17 mouse cellular contexts compared by ENCODE assay signal in genomic region chr10:50169116-50169515, GRCm38 (mm10).
DNase-seq lines count a peak whose midpoint lies in the region; ATAC-seq and TF ChIP-seq lines count a peak whose summit lies in the region.
"Had no signal": no experiment of that assay in that cellular context is flagged by ENCODE, and none has a peak within 500 bp of the region (broad histone marks: within the 10 kb centered on the region; RNA-seq: fewer than 3 reads in every experiment).

No protein-coding gene starts in this region.

- H3K36me3 ChIP-seq in midbrain, embryonic 14.5 days (ENCODE audit: control insufficient read depth, insufficient read depth, low read length): no peaks in the 10 kb centered on the region
- no peaks in the 10 kb centered on the region for H3K36me3 ChIP-seq in midbrain, postnatal 0 days (ENCODE audit: insufficient read depth, low read length)
- H3K36me3 ChIP-seq: embryonic facial prominence, embryonic 13.5 days; forebrain, embryonic 15.5 days; heart, embryonic 10.5 days; hindbrain, embryonic 13.5 days had no signal

- H3K4me3 ChIP-seq in midbrain, embryonic 14.5 days (replicated peaks; ENCODE audit: low read depth, low read length): no peak overlapping the region
- no peak overlapping the region for H3K4me3 ChIP-seq in midbrain, postnatal 0 days (ENCODE audit: low read depth, low read length)
- H3K4me3 ChIP-seq in cerebellum, adult 2 months (replicated peaks; ENCODE audit: insufficient read depth, low read depth, low read length): no peak overlapping the region
- H3K4me3 ChIP-seq: embryonic facial prominence, embryonic 13.5 days; forebrain, embryonic 15.5 days; heart, embryonic 10.5 days; hindbrain, embryonic 13.5 days had no signal

- no peak for TF ChIP-seq CTCF in midbrain, postnatal 0 days (IDR thresholded peaks at IDR 0.05)
- no peak for TF ChIP-seq CTCF in cerebellum, adult 2 months (IDR thresholded peaks at IDR 0.05; ENCODE audit: borderline replicate concordance, insufficient read depth, low read depth, low read length)

- no peaks in the 10 kb centered on the region for H3K9me3 ChIP-seq in midbrain, embryonic 14.5 days (ENCODE audit: control insufficient read depth, low read length)
- H3K9me3 ChIP-seq in midbrain, postnatal 0 days (ENCODE audit: low read length): no peaks in the 10 kb centered on the region
- H3K9me3 ChIP-seq: embryonic facial prominence, embryonic 13.5 days; forebrain, embryonic 15.5 days; heart, embryonic 10.5 days; hindbrain, embryonic 13.5 days had no signal

- H3K27me3 ChIP-seq in midbrain, embryonic 14.5 days (ENCODE audit: control insufficient read depth, insufficient read depth, low read length): no peaks in the 10 kb centered on the region
- no peaks in the 10 kb centered on the region for H3K27me3 ChIP-seq in midbrain, postnatal 0 days (ENCODE audit: insufficient read depth, low read length)
- no peaks in the 10 kb centered on the region for H3K27me3 ChIP-seq in cerebellum, adult 2 months (ENCODE audit: control insufficient read depth, insufficient read depth, low read length)
- H3K27me3 ChIP-seq: embryonic facial prominence, embryonic 13.5 days; forebrain, embryonic 15.5 days; hindbrain, embryonic 13.5 days had no signal

- no peak for TF ChIP-seq POLR2A in cerebellum, adult 2 months (IDR thresholded peaks at IDR 0.05; ENCODE audit: borderline replicate concordance, insufficient read depth, low read length)

- H3K9ac ChIP-seq in midbrain, embryonic 14.5 days (replicated peaks; ENCODE audit: low read length): no peak overlapping the region
- H3K9ac ChIP-seq in midbrain, postnatal 0 days (replicated peaks; ENCODE audit: low read length, poor library complexity, severe bottlenecking): no peak overlapping the region
- H3K9ac ChIP-seq: embryonic facial prominence, embryonic 13.5 days; forebrain, embryonic 15.5 days; hindbrain, embryonic 13.5 days had no signal

- no peak overlapping the region for H3K4me2 ChIP-seq in midbrain, embryonic 14.5 days (ENCODE audit: low read length)
- no peak overlapping the region for H3K4me2 ChIP-seq in midbrain, postnatal 0 days (ENCODE audit: low read depth, low read length, poor library complexity, severe bottlenecking)
- H3K4me2 ChIP-seq: embryonic facial prominence, embryonic 13.5 days; forebrain, embryonic 15.5 days; hindbrain, embryonic 13.5 days had no signal

- H3K27ac ChIP-seq in midbrain, embryonic 14.5 days (replicated peaks; ENCODE audit: low read depth, low read length): no peak overlapping the region
- H3K27ac ChIP-seq in midbrain, postnatal 0 days (ENCODE audit: low read depth, low read length): no peak overlapping the region
- 0 out of 2 replicates have a peak overlapping the region, but pooled peaks have one; percentile 27 for H3K27ac ChIP-seq in cerebellum, adult 2 months (ENCODE audit: insufficient read depth, low read length)
- H3K27ac ChIP-seq: embryonic facial prominence, embryonic 13.5 days; forebrain, embryonic 15.5 days; heart, embryonic 10.5 days; hindbrain, embryonic 13.5 days; hindbrain, postnatal 0 days had no signal

- no peak for ATAC-seq in midbrain, embryonic 14.5 days (ENCODE audit: low FRiP score, low TSS enrichment)
- ATAC-seq in midbrain, postnatal 0 days (ENCODE audit: low FRiP score): no peak
- ATAC-seq: forebrain, embryonic 15.5 days; hindbrain, postnatal 0 days had no signal

- no peaks in the 10 kb centered on the region for H3K4me1 ChIP-seq in midbrain, embryonic 14.5 days (ENCODE audit: control insufficient read depth, insufficient read depth, low read length)
- H3K4me1 ChIP-seq in midbrain, postnatal 0 days (ENCODE audit: insufficient read depth, low read length): no peaks in the 10 kb centered on the region
- peaks cover 3% of the 10 kb centered on the region; the same call in 1 of the 2 replicates for H3K4me1 ChIP-seq in cerebellum, adult 2 months (ENCODE audit: control insufficient read depth, insufficient read depth, low read length)
- H3K4me1 ChIP-seq: embryonic facial prominence, embryonic 13.5 days; forebrain, embryonic 15.5 days; heart, embryonic 10.5 days; hindbrain, embryonic 13.5 days had no signal

- DNase-seq in midbrain, embryonic 14.5 days: peak; percentile 1
- no peak for DNase-seq in midbrain, postnatal 0 days (ENCODE audit: low spot score)
- DNase-seq in cerebellum, adult 2 months: peak; percentile 16 to 18
- peak; percentile 10 to 14 for DNase-seq in cerebellum, postnatal 10 days
- no peak for DNase-seq in neural tube, embryonic 10.5 days (ENCODE audit: extremely low spot score, low spot score)
- DNase-seq in right cerebral cortex, postnatal 4 days: no peak
- DNase-seq: adrenal gland, adult 8-10 months; gastrocnemius, postnatal 10 days; heart, adult 18-20 months; heart, postnatal 10 days; kidney, adult 11 months; kidney, adult 9 months had no signal

- WGBS in midbrain, embryonic 14.5 days: 72% methylated on average over 6 of the region's 6 CpGs
- 61% methylated on average over 6 of the region's 6 CpGs for WGBS in midbrain, postnatal 0 days
- 18% methylated on average over 6 of the region's 6 CpGs for WGBS in cerebellum, adult 2 months

Comparison
In these comparisons a context has a peak if more than half of its experiments do, and no peak if none do; other contexts are left out.
1. DNase-seq: peak in midbrain, embryonic 14.5 days (single experiment), cerebellum, adult 2 months (2 of 2) and cerebellum, postnatal 10 days (2 of 2); none in midbrain, postnatal 0 days (single experiment), neural tube, embryonic 10.5 days (single experiment) and right cerebral cortex, postnatal 4 days (single experiment).